Mouse (Mus musculus) forebrain, embryonic 14.5 days (tissue): Measurements from ENCODE around the gene Tapt1. TPM values are rescaled to one million over a fixed set of nuclear protein-coding genes. Genes with fewer than 3 reads are reported as not detected.

Source experiments
- ATAC-seq: fragments of 200-750 bp; cut with Nextera tagmentation; 2 replicates; pipeline ENCODE4 v1.8.0; 2017; ENCODE audit warnings: mild to moderate bottlenecking, moderate library complexity
- DNase-seq: peaks from one replicate; pipeline ENCODE4 v3.0.0-alpha.2; 2015; ENCODE audit warnings: low spot score
- H3K27ac ChIP-seq: fragments of 300-500 bp; sonication (generic); 2 replicates; pipeline ENCODE4 v1.5.1; 2014; ENCODE audit warnings: low read depth, mild to moderate bottlenecking, control low read depth, low read length, moderate library complexity
- H3K27me3 ChIP-seq: fragments of 300-500 bp; sonication (generic); replicated peaks from 2 replicates; pipeline ENCODE4 v1.6.1; 2014; ENCODE audit warnings: low read length, control low read depth, mixed read lengths; ENCODE audit not compliant: control insufficient read depth, insufficient read depth
- H3K36me3 ChIP-seq: fragments of 300-500 bp; sonication (generic); 2 replicates; pipeline ENCODE4 v1.6.1; 2014; ENCODE audit warnings: low read length, control low read depth; ENCODE audit not compliant: control insufficient read depth, insufficient read depth
- H3K4me1 ChIP-seq: fragments of 300-500 bp; sonication (generic); 2 replicates; pipeline ENCODE4 v1.6.1; 2014; ENCODE audit warnings: antibody characterized with exemption, low read length, control low read depth; ENCODE audit not compliant: control insufficient read depth, insufficient read depth
- H3K4me2 ChIP-seq: fragments of 300-500 bp; sonication (generic); 2 replicates; pipeline ENCODE4 v1.6.1; 2014; ENCODE audit warnings: mild to moderate bottlenecking, control low read depth, low read length
- H3K4me3 ChIP-seq: fragments of 300-500 bp; sonication (generic); 2 replicates; pipeline ENCODE4 v1.5.1; 2014; ENCODE audit warnings: low read depth, low read length, control low read depth
- H3K9ac ChIP-seq: fragments of 300-500 bp; sonication (generic); 2 replicates; pipeline ENCODE4 v1.6.1; 2014; ENCODE audit warnings: mild to moderate bottlenecking, low read length, control low read depth, moderate library complexity
- H3K9me3 ChIP-seq: fragments of 300-500 bp; sonication (generic); replicated peaks from 2 replicates; pipeline ENCODE4 v1.6.1; 2016; ENCODE audit warnings: low read length, control low read depth, mixed read lengths; ENCODE audit not compliant: control insufficient read depth
- WGBS: fragments of 180-500 bp; shearing (Covaris S2); extraction: QIAGEN DNeasy Blood & Tissue Kit; methylation state at CpG from one replicate; pipeline ENCODE4 v1.1.7; 2014; 5-methylcytosine and 5-hydroxymethylcytosine counted together
- polyA plus RNA-seq: library from polyadenylated mRNA; unstranded; fragments of >200 nt; fragmentation: Nextera tagmentation; extraction: Ambion mirVana; gene quantifications from 2 replicates; pipeline ENCODE4 v1.2.1, GENCODE M21; 2014

Tapt1 gene
- polyA plus RNA-seq, 1 experiment from 2014 or later: 26.2 TPM

DNA sequence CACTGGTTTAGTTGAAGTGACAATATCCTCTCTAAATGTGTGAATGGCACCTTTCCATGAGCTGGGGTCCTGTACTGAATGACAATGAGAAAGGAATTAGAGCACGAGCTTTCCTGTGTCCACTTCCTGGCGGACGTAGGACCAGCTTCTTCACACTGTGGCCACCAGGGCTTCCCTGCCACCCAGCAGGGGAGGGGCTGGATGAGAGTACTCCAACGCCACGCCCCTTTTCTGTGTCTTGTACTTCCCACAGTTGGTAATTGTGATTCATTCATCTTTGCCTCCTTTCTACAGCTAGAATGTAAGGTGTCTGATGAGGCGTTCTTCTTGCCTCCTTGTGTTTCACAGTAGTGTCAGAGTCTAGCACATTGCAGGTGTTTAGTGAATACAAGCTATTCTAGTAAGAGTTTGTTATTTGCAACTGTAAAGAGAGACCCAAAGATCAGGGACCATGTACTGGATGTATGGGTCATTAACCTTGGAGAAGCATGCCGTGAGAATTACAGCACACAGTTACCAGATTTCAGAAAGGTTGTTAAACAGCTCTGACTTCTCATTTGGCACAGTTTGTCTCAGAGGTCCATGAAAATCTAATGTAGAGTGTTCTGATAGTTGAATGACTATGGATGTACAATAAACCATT, 29.5 kb upstream of the Tapt1 start:
- Histone ChIP-seq H3K27me3 (no peaks in the 10 kb centered on the region), H3K9me3 (no peaks in the 10 kb centered on the region), H3K9ac (no peak overlapping the region), H3K27ac (no peak overlapping the region), H3K4me3 (no peak overlapping the region), H3K4me1 (no peaks in the 10 kb centered on the region), H3K36me3 (no peaks in the 10 kb centered on the region), H3K4me2 (no peak overlapping the region)
- no peak for ATAC-seq
- no peak for DNase-seq
- whole genome bisulfite sequencing: 82% methylated on average over 7 of the region's 7 CpGs

DNA sequence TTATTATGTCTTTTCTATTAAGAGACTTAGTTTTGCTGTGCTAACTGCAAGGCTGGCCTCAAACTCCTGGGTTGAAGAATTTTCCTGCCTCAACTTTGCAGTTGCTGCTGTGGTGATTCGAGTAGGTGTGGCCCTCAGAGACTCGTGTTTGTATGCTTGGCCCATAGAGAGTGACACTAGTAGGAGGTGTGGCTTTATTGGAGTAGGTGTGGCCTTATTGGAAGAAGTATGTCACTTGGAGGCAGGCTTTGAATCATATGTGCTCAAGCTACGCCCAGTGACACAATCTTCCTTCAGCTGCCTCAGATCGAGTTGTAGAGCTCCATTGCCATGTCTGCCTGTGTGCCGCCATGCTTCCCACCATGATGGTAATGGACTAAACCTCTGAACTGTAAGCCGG, 27.0 kb upstream of the Tapt1 start:
- Histone ChIP-seq H3K4me3 (no peak overlapping the region), H3K27ac (no peak overlapping the region), H3K9ac (no peak overlapping the region), H3K4me2 (no peak overlapping the region), H3K36me3 (no peaks in the 10 kb centered on the region), H3K4me1 (no peaks in the 10 kb centered on the region), H3K9me3 (no peaks in the 10 kb centered on the region), H3K27me3 (no peaks in the 10 kb centered on the region)
- ATAC-seq (no peak), DNase-seq (no peak)
- WGBS: 82% methylated on average over 6 of the region's 6 CpGs

DNA sequence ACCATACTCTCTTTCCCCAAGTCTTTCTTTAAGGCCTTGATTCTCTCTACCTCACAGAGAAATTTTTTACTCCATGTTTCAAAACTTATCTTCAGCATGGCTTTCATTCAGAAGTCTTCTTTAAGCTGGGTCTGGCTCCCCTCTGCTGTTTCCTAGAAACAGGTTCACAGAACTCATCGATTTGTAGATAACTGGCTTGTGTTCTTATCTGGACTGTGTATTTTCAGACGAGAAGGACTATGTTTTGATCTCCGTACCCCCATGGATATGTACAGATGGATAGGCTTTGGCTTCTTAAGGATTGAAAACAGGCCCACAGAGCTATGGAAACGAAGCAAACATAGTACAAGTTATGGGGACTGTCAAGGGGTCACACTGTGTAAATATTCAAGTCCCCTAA, 26.0 kb upstream of the Tapt1 start:
- Histone ChIP-seq H3K9ac (no peak overlapping the region), H3K4me3 (no peak overlapping the region), H3K27me3 (no peaks in the 10 kb centered on the region), H3K4me1 (no peaks in the 10 kb centered on the region), H3K9me3 (no peaks in the 10 kb centered on the region), H3K4me2 (no peak overlapping the region), H3K27ac (no peak overlapping the region), H3K36me3 (no peaks in the 10 kb centered on the region)
- ATAC-seq (no peak), DNase-seq (no peak)
- 87% methylated on average over 4 of the region's 4 CpGs for WGBS

DNA sequence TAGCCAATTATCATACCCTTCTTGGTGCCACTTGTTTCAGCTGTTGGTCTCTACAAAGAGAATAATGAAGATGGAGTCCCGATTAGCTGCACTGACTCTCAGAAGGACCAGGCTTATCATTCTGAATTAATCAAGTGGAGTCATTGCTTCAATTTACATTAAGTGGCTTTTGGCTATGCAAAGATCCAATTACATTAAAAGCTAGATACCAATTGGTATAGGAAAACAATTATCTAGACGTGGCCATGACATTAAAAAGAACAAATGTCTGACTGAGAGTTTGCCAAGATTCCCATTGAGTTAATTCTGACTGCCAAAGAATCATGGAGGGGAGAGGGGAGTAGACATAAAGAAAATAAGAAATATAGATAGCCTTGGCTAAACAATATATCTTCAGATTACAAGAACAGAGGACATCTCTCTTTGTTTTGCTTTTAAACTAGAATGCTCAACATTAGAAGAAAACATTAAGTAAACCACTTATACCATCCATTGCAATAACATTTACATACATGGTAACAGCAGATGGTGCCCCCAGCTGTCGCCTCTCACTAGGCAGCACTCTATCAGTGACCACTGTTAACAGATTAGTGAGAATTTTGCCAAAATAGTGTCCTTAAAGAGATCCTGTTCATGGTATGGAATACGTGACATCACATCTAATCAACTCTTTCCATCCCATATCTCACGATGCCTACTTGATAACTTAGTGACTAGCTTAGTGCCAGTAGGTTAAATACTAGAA, 24.0 kb upstream of the Tapt1 start:
- peak; percentile 68 for DNase-seq

DNA sequence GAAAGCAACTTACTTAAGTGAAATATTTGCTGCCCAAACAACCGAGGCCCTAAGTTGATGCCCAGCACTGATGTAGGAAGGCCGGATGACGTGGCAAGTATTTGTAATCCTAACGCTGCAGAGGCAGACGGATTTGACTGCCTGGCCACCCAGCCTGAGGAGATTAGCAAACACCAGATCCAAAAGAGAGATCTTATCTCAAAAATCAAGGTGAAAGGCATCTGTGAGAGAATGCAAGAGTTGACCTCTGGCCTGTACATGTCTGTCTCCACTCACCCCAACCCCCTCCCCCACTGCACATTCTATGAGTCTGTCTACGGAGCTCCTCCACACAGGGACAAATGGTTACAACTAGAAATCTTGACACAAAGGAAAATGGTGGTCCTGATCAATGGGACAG, 22.9 kb upstream of the Tapt1 start:
- H3K4me1 ChIP-seq: 0 out of 2 replicates have a peak, but pooled peaks cover 2% of the 10 kb centered on the region
- H3K27ac ChIP-seq: no peak overlapping the region
- H3K9me3 ChIP-seq: no peaks in the 10 kb centered on the region
- no peak for ATAC-seq
- H3K9ac ChIP-seq: no peak overlapping the region
- H3K27me3 ChIP-seq: no peaks in the 10 kb centered on the region
- WGBS: 94% methylated on average over 6 of the region's 6 CpGs
- H3K36me3 ChIP-seq: no peaks in the 10 kb centered on the region
- no peak overlapping the region for H3K4me3 ChIP-seq
- no peak overlapping the region for H3K4me2 ChIP-seq
- no peak for DNase-seq

More for the DNA sequence above, 24.0 kb upstream of the Tapt1 start:
- Histone ChIP-seq H3K4me2 (no peak overlapping the region), H3K27me3 (no peaks in the 10 kb centered on the region), H3K27ac (0 out of 2 replicates have a peak overlapping the region, but pooled peaks have one; percentile 5), H3K9me3 (no peaks in the 10 kb centered on the region), H3K9ac (no peak overlapping the region), H3K4me1 (no peaks in the 10 kb centered on the region), H3K36me3 (no peaks in the 10 kb centered on the region), H3K4me3 (no peak overlapping the region)
- 49% methylated on average over 5 of the region's 5 CpGs for WGBS
- peak; percentile 75 for ATAC-seq

DNA sequence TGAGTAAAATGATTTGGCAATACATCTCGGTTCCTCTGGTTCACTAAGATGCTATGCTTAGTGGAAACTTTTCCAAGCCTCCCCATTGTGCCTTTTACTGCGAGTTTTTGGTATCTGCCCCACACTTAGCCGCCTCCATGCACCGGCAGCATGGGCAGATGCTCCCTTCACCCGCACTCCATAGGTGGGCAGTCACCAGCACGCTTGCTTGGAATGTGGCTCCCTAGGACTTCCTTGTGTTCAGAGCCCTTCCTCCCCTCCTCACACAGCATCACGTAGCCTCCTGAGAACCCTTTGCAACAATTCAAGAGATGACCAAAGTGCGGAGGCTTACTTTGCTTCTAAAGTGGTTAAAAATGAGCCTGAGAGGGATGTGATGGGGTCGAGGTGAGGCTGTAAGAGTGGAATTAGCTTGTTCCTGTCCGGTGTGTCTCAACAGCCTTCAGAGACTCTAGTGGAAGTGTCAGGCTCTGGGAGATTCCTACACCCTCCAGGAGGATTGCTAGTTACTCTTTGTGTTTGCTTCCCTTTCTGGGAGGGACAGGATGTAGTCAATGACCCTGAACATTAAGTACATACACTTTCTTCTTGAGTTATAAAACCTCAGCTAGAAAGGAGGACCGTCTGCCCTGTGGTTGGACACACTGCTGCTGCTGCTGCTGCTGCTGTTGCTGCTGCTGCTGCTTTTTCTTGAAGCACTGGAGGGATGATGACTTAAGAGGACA, 20.2 kb upstream of the Tapt1 start:
- Histone ChIP-seq H3K4me1 (0 out of 2 replicates have a peak, but pooled peaks cover 2% of the 10 kb centered on the region), H3K9me3 (no peaks in the 10 kb centered on the region), H3K27me3 (no peaks in the 10 kb centered on the region), H3K4me2 (no peak overlapping the region), H3K36me3 (no peaks in the 10 kb centered on the region), H3K9ac (no peak overlapping the region), H3K27ac (no peak overlapping the region), H3K4me3 (no peak overlapping the region)
- 28% methylated on average over 11 of the region's 11 CpGs for WGBS
- ATAC-seq: no peak
- no peak for DNase-seq

DNA sequence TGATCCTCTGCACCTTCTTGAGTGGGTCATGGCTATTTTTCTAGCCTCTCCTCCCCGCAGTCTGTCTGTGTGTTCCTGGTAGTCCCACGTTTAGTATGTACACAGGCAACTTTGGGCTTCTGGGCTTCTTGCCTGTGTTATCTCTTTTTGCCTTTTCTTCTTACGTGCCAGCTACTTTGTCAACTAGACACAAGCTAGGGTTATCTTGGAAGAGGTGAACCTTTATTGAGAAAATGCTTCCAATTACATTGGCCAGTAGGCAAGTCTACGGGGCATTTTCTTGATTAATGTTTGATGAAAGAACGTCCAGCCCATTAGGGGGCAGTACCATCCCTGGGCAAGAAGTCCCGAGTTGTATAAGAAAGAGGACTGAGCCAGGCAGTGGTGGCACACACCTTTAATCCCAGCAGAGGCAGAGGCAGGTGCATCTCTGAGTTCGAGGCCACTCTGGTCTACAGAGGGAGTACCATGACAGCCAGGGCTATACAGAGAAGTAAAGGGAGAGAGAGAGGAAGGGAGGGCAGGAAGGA, 18.5 kb upstream of the Tapt1 start:
- H3K4me3 ChIP-seq: no peak overlapping the region
- no peaks in the 10 kb centered on the region for H3K9me3 ChIP-seq
- 0 out of 2 replicates have a peak, but pooled peaks cover 2% of the 10 kb centered on the region for H3K4me1 ChIP-seq
- no peak overlapping the region for H3K9ac ChIP-seq
- DNase-seq: no peak
- H3K4me2 ChIP-seq: no peak overlapping the region
- no peak for ATAC-seq
- H3K27me3 ChIP-seq: no peaks in the 10 kb centered on the region
- no peaks in the 10 kb centered on the region for H3K36me3 ChIP-seq
- H3K27ac ChIP-seq: no peak overlapping the region
- 68% methylated on average over 7 of the region's 7 CpGs for WGBS

DNA sequence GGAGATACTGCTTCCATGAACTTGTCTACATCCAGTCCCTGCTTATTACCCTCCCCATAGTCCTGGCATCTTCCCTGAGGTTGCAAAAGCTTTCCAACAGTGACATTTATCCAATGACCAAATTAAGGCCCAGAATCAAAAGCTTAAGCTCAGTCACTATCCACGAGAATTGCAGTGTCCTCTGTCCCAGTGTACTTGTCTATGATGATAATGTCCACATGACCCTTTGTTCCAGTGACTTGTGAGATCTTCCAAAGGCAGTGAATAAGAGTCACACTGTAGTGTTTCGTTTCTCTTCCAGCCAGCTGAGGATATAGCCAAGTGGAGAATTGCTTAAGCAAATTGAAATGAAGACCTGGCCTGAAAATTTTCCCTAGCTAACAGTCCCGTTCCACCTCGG, 16.4 kb upstream of the Tapt1 start:
- no peak overlapping the region for H3K9ac ChIP-seq

More for the DNA sequence above, 16.4 kb upstream of the Tapt1 start:
- Histone ChIP-seq H3K27me3 (no peaks in the 10 kb centered on the region), H3K4me2 (no peak overlapping the region), H3K9me3 (no peaks in the 10 kb centered on the region), H3K27ac (no peak overlapping the region), H3K4me3 (no peak overlapping the region), H3K4me1 (0 out of 2 replicates have a peak, but pooled peaks cover 2% of the 10 kb centered on the region), H3K36me3 (no peaks in the 10 kb centered on the region)
- ATAC-seq (no peak), DNase-seq (no peak)
- WGBS: 87% methylated on average over 4 of the region's 4 CpGs
